Mouse (Mus musculus): Measurements from ENCODE around the gene Cldn1. TPM values are rescaled to one million over a fixed set of nuclear protein-coding genes. Genes with fewer than 3 reads are reported as not detected.

The Cldn1 gene
- total RNA-seq, 2 experiments from 2014 or later: 3.6 to 4.3 TPM

- DNase-seq (ENCODE audit: low spot score in 2 of 2): no peak
Observed at GRCm38 (mm10) chr16:26309402-26309801, 62.2 kb downstream of the Cldn1 start.

Other genes starting within 250 kb of the Cldn1 start
- not detected for gene Cldn16, start 91.3 kb upstream of the Cldn1 start, total RNA-seq (2021)
- gene Tmem207, start 154.9 kb upstream of the Cldn1 start, total RNA-seq (2021): not detected
- gene Il1rap, start 209.9 kb upstream of the Cldn1 start, total RNA-seq (2021): 10 to 100 TPM; 29.7 to 30.3 TPM